Mouse (Mus musculus): ENCODE results near the gene Ptprq.

Ptprq gene

DNA sequence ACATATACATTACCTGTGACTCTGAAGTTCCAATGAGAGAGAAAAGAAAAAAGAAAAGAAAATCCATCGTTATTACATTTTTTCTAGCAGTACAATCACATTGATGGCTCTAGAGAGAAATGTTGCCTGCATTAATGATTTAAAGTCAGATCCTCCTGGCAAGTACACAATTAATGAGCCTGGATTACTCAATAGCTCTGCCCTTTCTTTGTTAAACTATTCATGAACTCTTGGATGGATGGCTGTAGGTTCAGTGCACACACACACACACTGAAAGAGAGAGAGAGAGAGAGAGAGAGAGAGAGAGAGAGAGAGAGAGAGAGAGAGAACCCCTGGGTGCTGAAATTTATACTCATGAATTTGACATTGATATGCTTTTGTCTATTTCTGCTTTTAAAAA, at the start of gene Ptprq:
Ptprq (minus strand) TSS at position 246 of the 400 bp plus-strand sequence.
- DNase-seq: no peak

GRCm38 (mm10) chr10:107759624-107760023, 39.8 kb upstream of the Ptprq start:
- no peak for DNase-seq

DNA sequence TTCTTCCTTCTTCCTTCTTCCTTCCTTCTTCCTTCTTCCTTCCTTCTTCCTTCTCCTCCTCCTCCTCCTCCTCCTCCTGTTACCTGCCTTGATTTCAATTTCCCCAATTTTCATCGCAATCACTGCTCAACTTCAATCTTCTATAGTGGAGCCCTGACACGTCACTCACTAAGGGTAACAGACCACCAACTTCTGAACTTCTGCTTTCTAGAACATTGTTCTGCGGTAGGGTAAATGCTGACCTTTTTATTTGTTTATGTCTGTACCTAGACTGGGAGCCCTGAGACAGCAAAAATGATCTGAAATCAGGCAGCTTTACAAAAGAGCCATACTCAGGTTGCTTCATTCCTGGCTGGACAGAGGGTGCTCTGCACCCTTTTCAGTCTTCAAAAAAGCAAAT, 33.6 kb upstream of the Ptprq start:
- DNase-seq: no peak

- peak; percentile 89 for DNase-seq
These were observed 32.7 kb upstream of the Ptprq start for GRCm38 (mm10) chr10:107752351-107753143.

DNA sequence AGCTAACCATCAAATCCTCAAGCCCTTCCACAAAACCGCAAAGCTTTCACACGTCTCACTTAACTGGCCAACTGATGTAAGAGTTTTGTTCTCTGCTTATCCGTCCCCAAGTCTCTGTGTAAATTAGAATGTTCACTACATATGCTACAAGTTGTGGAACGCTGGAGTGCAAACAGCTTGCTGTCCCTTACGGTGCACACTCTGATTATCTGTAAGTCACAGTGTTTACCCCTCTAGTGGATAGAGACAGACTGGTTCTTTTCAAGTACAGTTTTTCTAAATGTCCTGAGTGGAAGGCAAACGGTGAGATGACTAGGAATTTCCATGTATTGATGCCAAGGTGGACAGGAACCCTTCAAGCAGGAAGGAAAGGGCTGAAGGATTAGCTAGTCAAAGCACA, 32.1 kb upstream of the Ptprq start:
- peak; percentile 2 for DNase-seq

DNA sequence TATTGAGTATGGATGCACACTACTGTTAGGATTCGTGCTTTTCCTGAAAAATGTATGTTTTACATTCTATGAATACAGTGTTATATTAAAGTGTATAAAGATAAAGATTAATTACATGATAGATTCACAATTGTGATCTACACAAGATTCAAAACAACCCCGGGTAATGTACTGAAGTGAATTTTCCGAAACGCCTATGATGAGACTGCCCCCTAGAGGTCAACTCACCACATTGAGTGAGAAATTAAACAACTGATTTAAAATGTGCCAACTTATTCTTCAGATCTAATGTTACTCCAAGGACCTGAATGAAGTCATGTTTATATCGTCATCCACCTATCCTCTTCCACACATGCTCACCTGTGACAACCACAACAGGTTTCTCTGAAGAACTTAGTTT, 27.7 kb upstream of the Ptprq start:
- peak; percentile 33 for DNase-seq

GRCm38 (mm10) chr10:107746717-107747116, 26.9 kb upstream of the Ptprq start:
- DNase-seq: no peak

DNA sequence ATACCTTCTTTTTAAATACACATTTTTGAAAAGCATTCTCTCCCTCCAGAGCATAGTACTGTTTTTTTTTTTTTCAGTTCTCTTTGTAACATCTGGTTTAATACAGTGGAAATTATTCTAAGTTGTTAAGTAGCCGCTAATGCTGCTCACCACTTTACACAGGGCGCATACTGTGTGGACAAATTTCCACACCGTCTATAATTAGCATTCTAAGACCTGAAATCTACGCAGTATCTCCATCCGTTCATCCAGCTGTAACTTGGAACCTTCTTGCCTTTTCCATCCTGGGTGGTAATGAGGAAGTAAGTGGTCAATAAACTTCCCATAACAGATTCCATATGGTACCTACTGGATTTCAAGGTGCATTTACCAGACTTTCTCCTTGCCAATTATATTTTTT, 20.0 kb upstream of the Ptprq start:
- no peak for DNase-seq

DNA sequence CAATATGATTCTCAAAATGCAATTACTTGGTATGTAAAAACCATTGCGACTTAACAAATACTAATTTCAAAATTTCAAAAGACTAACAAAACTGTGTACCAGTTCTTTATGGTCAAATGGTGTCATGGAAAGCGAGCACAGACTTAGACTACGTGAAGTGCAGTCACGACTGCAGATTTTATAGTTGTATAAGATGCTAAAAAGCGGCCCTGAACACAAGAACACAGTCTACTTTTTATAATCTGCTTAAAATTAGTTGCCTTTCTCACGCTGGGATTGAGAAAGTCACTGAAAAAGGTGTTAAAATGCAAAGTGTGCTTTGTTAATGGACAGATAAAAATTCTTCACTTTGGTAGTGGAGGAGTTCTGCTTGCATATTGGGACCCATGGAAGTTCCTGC, 17.9 kb upstream of the Ptprq start:
- DNase-seq: no peak

GRCm38 (mm10) chr10:107735448-107735847, 15.6 kb upstream of the Ptprq start:
- peak; percentile 5 for DNase-seq

DNA sequence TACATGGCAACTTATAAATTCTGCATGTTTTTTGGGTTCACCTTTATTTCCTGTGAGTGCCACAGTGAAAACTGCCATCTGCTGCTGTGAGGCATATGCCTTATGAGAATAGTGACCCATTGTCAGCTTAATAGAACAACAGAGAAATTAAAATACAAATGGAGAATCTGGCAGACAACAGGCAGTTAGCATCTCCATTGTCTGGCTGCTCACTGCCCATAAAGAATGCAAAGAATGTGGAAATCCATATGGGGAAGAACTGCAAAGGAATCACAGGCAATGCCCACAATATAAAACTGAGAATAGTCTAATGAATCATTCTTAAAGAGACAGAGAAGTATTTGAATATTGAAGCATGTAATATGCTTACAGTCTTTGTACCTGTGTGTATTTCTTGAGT, 14.5 kb upstream of the Ptprq start:
- DNase-seq: no peak

GRCm38 (mm10) chr10:107725631-107726030, 5.8 kb upstream of the Ptprq start:
- DNase-seq: no peak

DNA sequence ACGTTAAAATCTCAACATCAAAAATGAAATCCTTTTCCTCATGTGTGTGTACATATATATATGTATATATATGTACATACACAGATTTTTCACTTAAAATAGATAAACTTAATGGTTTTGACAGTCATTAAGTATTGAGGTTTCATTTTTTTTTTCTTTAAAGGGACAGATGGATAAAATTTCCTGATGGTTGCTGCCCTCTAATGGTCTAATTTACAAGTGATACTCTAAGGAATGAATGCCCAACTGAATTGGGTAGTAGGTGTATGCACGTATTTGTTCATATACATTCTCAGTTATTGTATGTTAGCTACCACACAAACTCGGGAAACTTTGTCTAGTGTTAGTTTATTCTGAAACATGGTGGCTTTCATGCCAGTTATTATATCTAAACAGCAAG, 15.4 kb downstream of the Ptprq start:
- DNase-seq: peak; percentile 2

GRCm38 (mm10) chr10:107700944-107701343, 18.9 kb downstream of the Ptprq start:
- no peak for DNase-seq

- DNase-seq: no peak
These were observed 21.1 kb downstream of the Ptprq start for GRCm38 (mm10) chr10:107698716-107699115.

- no peak for DNase-seq
These were observed 22.7 kb downstream of the Ptprq start for GRCm38 (mm10) chr10:107697177-107697576.

GRCm38 (mm10) chr10:107687382-107687781, 32.5 kb downstream of the Ptprq start:
- DNase-seq: no peak

DNA sequence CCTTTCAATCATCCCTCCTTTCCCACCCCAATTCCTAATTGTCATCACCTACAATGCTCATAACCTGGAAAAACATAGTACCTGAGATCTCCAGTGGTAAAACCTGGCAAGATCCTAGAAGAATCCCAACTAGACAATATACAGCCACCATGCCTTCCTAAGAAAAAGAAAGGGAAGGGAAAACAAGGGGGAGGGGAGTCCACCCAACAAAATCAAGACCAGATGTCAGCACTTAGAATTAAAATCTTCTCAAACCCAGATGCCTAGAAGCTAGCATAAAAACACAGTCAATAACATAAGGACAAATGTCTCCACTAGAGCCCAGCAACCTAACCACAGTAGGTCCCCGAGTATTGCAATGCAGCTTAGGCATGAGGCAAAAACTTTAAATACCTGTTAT, 43.9 kb downstream of the Ptprq start:
- no peak for DNase-seq

GRCm38 (mm10) chr10:107668374-107669094, 51.3 kb downstream of the Ptprq start:
- no peak for DNase-seq

DNA sequence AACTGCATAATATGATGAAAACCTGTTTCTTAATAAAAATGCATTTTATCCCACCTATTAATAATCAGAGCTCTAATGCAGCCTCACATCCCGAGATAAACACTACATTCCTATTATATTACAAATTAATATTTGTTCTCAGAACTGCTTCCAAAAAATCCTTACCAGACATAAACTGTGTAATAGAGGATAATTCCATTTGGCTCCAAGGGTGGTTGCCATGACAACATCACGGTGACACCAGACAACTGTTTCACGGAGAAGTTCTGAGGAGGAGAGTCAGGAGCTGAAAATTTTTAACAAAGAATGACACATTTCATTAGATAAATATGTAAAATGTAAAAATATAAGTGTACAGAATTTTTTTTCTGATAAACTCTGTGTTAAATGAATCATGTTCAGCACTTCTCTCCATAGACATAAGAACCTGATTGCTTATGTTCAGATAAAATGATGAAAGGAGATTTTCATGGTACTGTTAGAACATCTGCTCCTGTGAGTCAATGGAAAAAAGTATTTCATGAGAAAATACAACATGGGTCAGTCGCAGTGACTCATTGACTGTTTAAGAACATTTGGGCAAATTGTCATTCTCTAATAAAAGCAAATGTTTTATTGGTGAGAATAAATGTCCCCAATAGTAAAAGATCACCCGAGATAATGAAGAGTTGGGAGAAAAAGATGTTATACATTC, 57.3 kb downstream of the Ptprq start:
- peak; percentile 31 for DNase-seq

DNA sequence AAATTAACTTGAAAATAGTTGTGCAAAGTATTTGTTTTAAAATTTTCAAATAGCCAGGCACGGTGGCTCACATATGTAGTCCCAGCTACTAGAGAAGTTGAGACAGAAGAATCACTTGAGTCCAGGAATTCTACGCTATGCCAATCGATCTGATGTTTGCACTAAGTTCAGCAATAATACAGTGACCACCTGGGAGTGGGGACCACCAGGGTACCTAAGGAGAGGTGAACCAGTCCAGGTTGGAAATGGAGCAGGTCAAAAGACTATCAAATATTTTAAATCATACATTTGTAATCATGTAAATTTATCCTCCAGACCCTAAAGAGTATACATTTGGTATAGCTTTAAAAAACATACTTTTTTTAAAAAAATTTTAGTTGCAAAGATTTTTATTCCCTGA, 57.9 kb downstream of the Ptprq start:
- no peak for DNase-seq

GRCm38 (mm10) chr10:107659141-107659540, 60.7 kb downstream of the Ptprq start:
- no peak for DNase-seq

DNA sequence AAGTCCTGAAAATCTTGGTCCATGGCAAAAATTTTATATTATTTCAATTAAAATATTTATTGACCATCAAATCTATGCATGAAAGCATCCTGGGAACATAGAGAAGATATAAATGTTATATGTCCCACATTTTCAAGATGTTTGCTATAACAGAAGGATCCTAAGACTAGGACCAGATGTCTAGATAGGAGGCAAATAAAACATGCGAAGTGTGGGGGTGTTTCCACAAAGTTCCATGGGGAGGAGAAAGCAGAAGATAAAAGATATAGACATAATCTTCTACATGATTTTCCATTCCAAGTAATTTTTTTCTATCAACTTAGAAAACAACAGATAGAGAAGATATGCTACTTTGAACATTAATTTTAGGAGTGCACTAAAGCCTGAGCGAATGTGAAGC, 70.2 kb downstream of the Ptprq start:
- peak; percentile 36 for DNase-seq

DNA sequence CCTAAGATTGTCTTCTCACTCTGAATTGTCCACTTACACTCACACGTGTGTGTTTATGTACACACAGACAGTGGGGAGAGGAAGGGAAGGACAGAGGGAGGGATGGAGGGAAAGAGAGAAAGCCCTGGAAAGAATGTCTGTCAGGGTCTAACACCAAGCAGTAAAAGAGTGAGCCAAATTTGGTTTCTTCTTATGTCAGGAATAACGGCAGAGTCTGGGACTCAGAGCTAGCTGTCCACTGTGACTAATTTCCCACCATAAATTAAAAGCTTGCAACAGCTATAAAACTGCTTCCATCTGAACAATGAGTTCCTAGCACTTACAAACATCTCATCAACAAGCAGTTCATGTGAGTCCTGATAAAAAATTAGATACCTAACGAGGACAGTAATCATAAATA, 91.7 kb downstream of the Ptprq start:
- DNase-seq: no peak

Measured in right cerebral cortex, adult 18-20 months (tissue).